8 mouse cellular contexts compared by ENCODE assay signal in the genomic region with DNA sequence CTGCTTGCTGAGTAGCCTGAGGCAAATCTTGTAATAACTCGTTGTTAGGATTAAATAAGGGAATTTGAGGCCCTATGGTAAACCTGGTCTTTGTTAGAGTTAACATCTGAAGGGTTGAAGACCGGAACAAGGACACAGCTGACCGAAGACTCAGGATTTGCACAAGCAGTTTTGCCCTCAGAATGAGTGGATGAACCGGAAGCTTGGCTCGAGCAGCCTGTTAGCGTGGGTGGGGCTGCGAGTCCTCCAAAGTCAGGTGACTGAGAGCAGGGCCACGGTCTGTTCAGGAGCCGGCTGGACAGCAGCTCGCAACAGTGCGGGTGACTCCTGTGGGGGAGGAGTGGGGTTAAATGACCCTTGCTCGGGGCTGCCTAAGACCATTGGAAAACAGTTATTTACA. TPM values are rescaled to one million over a fixed set of nuclear protein-coding genes. Genes with fewer than 3 reads are reported as not detected.
A peak's percentile ranks its signal among the peaks of the same experiment; 100 is the strongest.
DNase-seq lines count a peak whose midpoint lies in the region; ATAC-seq and TF ChIP-seq lines count a peak whose summit lies in the region.

No protein-coding gene starts in this region.

- peak overlapping the region; percentile 19 for H3K4me3 ChIP-seq in cerebellum, adult 2 months (replicated peaks; ENCODE audit: insufficient read depth, low read depth, low read length)
- H3K4me3 ChIP-seq in embryonic facial prominence, embryonic 11.5 days (ENCODE audit: low read depth, low read length) = no peak overlapping the region
- H3K4me3 ChIP-seq in limb, embryonic 13.5 days = peak overlapping the region; percentile 3; the same call in 1 of the 2 replicates
- H3K4me3 ChIP-seq in neural tube, embryonic 13.5 days = peak overlapping the region; percentile 87

- 19% methylated on average over 12 of the region's 12 CpGs for WGBS in cerebellum, adult 2 months
- 49% methylated on average over 12 of the region's 12 CpGs for WGBS in embryonic facial prominence, embryonic 11.5 days
- 44% methylated on average over 12 of the region's 12 CpGs for WGBS in limb, embryonic 13.5 days
- 70% methylated on average over 12 of the region's 12 CpGs for WGBS in neural tube, embryonic 13.5 days

- no peaks in the 10 kb centered on the region; the same call in none of the 2 replicates for H3K36me3 ChIP-seq in embryonic facial prominence, embryonic 11.5 days (replicated peaks; ENCODE audit: control insufficient read depth, insufficient read depth, low read depth, low read length)
- peaks cover 39% of the 10 kb centered on the region for H3K36me3 ChIP-seq in limb, embryonic 13.5 days
- peaks cover 51% of the 10 kb centered on the region for H3K36me3 ChIP-seq in neural tube, embryonic 13.5 days

- peaks cover 6% of the 10 kb centered on the region; the same call in 1 of the 2 replicates for H3K4me1 ChIP-seq in cerebellum, adult 2 months (ENCODE audit: control insufficient read depth, insufficient read depth, low read length)
- no peaks in the 10 kb centered on the region; the same call in 1 of the 2 replicates for H3K4me1 ChIP-seq in embryonic facial prominence, embryonic 11.5 days (ENCODE audit: control insufficient read depth, insufficient read depth, low read length)
- peaks cover 28% of the 10 kb centered on the region for H3K4me1 ChIP-seq in limb, embryonic 13.5 days
- H3K4me1 ChIP-seq in neural tube, embryonic 13.5 days (replicated peaks) = peaks cover 32% of the 10 kb centered on the region

- TF ChIP-seq CTCF in cerebellum, adult 2 months (IDR thresholded peaks at IDR 0.05; ENCODE audit: borderline replicate concordance, insufficient read depth, low read depth, low read length) = no peak

- H3K4me2 ChIP-seq in embryonic facial prominence, embryonic 11.5 days (ENCODE audit: low read depth, low read length) = no peak overlapping the region; the same call in 1 of the 2 replicates
- peak overlapping the region; percentile 80 for H3K4me2 ChIP-seq in limb, embryonic 13.5 days (replicated peaks)
- peak overlapping the region; percentile 83 for H3K4me2 ChIP-seq in neural tube, embryonic 13.5 days

- no peaks in the 10 kb centered on the region for H3K9me3 ChIP-seq in embryonic facial prominence, embryonic 11.5 days (replicated peaks; ENCODE audit: control insufficient read depth, low read length)
- no peaks in the 10 kb centered on the region for H3K9me3 ChIP-seq in limb, embryonic 13.5 days
- no peaks in the 10 kb centered on the region for H3K9me3 ChIP-seq in neural tube, embryonic 13.5 days

- ATAC-seq in cerebellum, adult (ENCODE audit: insufficient number of reproducible peaks, low FRiP score, low TSS enrichment) = no peak
- ATAC-seq in embryonic facial prominence, embryonic 11.5 days (replicated peaks; ENCODE audit: insufficient number of reproducible peaks, low FRiP score, low TSS enrichment, low read depth) = no peak
- no peak for ATAC-seq in limb, embryonic 13.5 days (ENCODE audit: low FRiP score, low read depth)
- ATAC-seq in neural tube, embryonic 13.5 days (ENCODE audit: low read depth) = no peak

- H3K27me3 ChIP-seq in cerebellum, adult 2 months (ENCODE audit: control insufficient read depth, insufficient read depth, low read length) = no peaks in the 10 kb centered on the region
- H3K27me3 ChIP-seq in embryonic facial prominence, embryonic 11.5 days (ENCODE audit: control insufficient read depth, insufficient read depth, low read length) = no peaks in the 10 kb centered on the region
- H3K27me3 ChIP-seq in limb, embryonic 13.5 days = no peaks in the 10 kb centered on the region
- H3K27me3 ChIP-seq in neural tube, embryonic 13.5 days = no peaks in the 10 kb centered on the region

- H3K9ac ChIP-seq in embryonic facial prominence, embryonic 11.5 days (replicated peaks; ENCODE audit: low read length) = no peak overlapping the region
- peak overlapping the region; percentile 10; the same call in 1 of the 2 replicates for H3K9ac ChIP-seq in limb, embryonic 13.5 days
- H3K9ac ChIP-seq in neural tube, embryonic 13.5 days = peak overlapping the region; percentile 52; the same call in 1 of the 2 replicates

- H3K27ac ChIP-seq in cerebellum, adult 2 months (ENCODE audit: insufficient read depth, low read length) = no peak overlapping the region
- no peak overlapping the region for H3K27ac ChIP-seq in embryonic facial prominence, embryonic 11.5 days (replicated peaks; ENCODE audit: low read depth, low read length)
- H3K27ac ChIP-seq in limb, embryonic 13.5 days = no peak overlapping the region
- H3K27ac ChIP-seq in neural tube, embryonic 13.5 days (replicated peaks) = no peak overlapping the region

- DNase-seq in cerebellum, adult 2 months = peak; percentile 37 to 49
- peak; percentile 22 for DNase-seq in embryonic facial prominence, embryonic 11.5 days (ENCODE audit: low spot score)
- DNase-seq in heart, postnatal 4 days = peak; percentile 58
- DNase-seq in left cerebral cortex, adult 9 months (ENCODE audit: low spot score in 2 of 2) = no peak
- DNase-seq in right cerebral cortex, postnatal 36 days (ENCODE audit: low spot score in 2 of 2) = no peak

- TF ChIP-seq POLR2A in cerebellum, adult 2 months (IDR thresholded peaks at IDR 0.05; ENCODE audit: borderline replicate concordance, insufficient read depth, low read length) = no peak

RNA-seq across cellular contexts. Expression of a gene that starts 2.8 kb away (rescaled TPM):
- 150 and 158 TPM in 2 replicates for polyA plus RNA-seq in cerebellum, adult 2 months (2012; rRNA removed)
- 235 and 241 TPM in 2 replicates for polyA plus RNA-seq in embryonic facial prominence, embryonic 11.5 days (2014; fragmentation: Nextera tagmentation; extraction: Ambion mirVana)
- total RNA-seq in heart, postnatal 4 days (2021) = 100 to 1,000 TPM in 1 of 2 experiments, 10 to 100 TPM in 1; 99.3 to 107 TPM
- polyA plus RNA-seq in limb, embryonic 13.5 days (2015; fragmentation: Nextera tagmentation; extraction: Ambion mirVana) = 160 TPM in 2 replicates
- 293 and 300 TPM in 2 replicates for polyA plus RNA-seq in neural tube, embryonic 13.5 days (2015; fragmentation: Nextera tagmentation; extraction: Ambion mirVana)

RNA-seq across cellular contexts. Expression of a gene that starts 57.7 kb away (rescaled TPM):
- 42.6 and 43.8 TPM in 2 replicates for polyA plus RNA-seq in cerebellum, adult 2 months (2012; rRNA removed)
- polyA plus RNA-seq in embryonic facial prominence, embryonic 11.5 days (2014; fragmentation: Nextera tagmentation; extraction: Ambion mirVana) = 77.4 and 89.8 TPM in 2 replicates
- total RNA-seq in heart, postnatal 4 days (2021) = 10 to 100 TPM; 31.9 to 33.2 TPM
- 103 and 108 TPM in 2 replicates for polyA plus RNA-seq in limb, embryonic 13.5 days (2015; fragmentation: Nextera tagmentation; extraction: Ambion mirVana)
- 96.5 and 100 TPM in 2 replicates for polyA plus RNA-seq in neural tube, embryonic 13.5 days (2015; fragmentation: Nextera tagmentation; extraction: Ambion mirVana)

RNA-seq across cellular contexts. Expression of a gene that starts 58.3 kb away (rescaled TPM):
- 10.2 and 11.5 TPM in 2 replicates for polyA plus RNA-seq in cerebellum, adult 2 months (2012; rRNA removed)
- polyA plus RNA-seq in embryonic facial prominence, embryonic 11.5 days (2014; fragmentation: Nextera tagmentation; extraction: Ambion mirVana) = 3.4 and 4.6 TPM in 2 replicates
- 10 to 100 TPM; 10.8 to 11.3 TPM for total RNA-seq in heart, postnatal 4 days (2021)
- polyA plus RNA-seq in limb, embryonic 13.5 days (2015; fragmentation: Nextera tagmentation; extraction: Ambion mirVana) = 6.5 and 9.6 TPM in 2 replicates
- 8.4 and 9.8 TPM in 2 replicates for polyA plus RNA-seq in neural tube, embryonic 13.5 days (2015; fragmentation: Nextera tagmentation; extraction: Ambion mirVana)

Comparison
In these comparisons a context has a peak if more than half of its experiments do, and no peak if none do; other contexts are left out.
1. DNase-seq: peak in cerebellum, adult 2 months (2 of 2), embryonic facial prominence, embryonic 11.5 days (single experiment) and heart, postnatal 4 days (single experiment); none in left cerebral cortex, adult 9 months (0 of 2) and right cerebral cortex, postnatal 36 days (0 of 2).